Mouse (Mus musculus) CH12.LX (cell line): ENCODE data around the gene Pdia3.

Experiments
- CHD1 ChIP-seq: IDR thresholded peaks from 2 replicates; pipeline ENCODE4 v1.6.1; 2012; ENCODE audit warnings: low read depth, low read length, improper control_type of control experiment, inconsistent platforms
- CTCF ChIP-seq, 2 experiments: IDR thresholded peaks in 1 of 2; conservative IDR thresholded peaks in 1 of 2; 2 replicates each; pipeline ENCODE4 v1.5.1; 2011 to 2012; ENCODE audit warnings: low read depth in 2 of 2, low read length in 2 of 2, improper control_type of control experiment in 1 of 2, inconsistent platforms in 1 of 2, mild to moderate bottlenecking in 1 of 2, moderate library complexity in 1 of 2
- E2F4 ChIP-seq: IDR thresholded peaks from 2 replicates; pipeline ENCODE4 v1.6.1; 2011; ENCODE audit warnings: low read depth, low read length, improper control_type of control experiment; ENCODE audit not compliant: insufficient replicate concordance
- EP300 ChIP-seq: IDR thresholded peaks from 2 replicates; pipeline ENCODE4 v1.6.1; 2011; ENCODE audit warnings: low read length, improper control_type of control experiment
- GABPA ChIP-seq: IDR thresholded peaks from 2 replicates; pipeline ENCODE4 v1.6.1; 2012; ENCODE audit warnings: low read depth, low read length, improper control_type of control experiment, inconsistent platforms; ENCODE audit not compliant: insufficient replicate concordance
- HCFC1 ChIP-seq: IDR thresholded peaks from 2 replicates; pipeline ENCODE4 v1.6.1; 2012; ENCODE audit warnings: low read depth, mild to moderate bottlenecking, inconsistent platforms, low read length, improper control_type of control experiment
- MAFK ChIP-seq: IDR thresholded peaks from 2 replicates; pipeline ENCODE4 v1.6.1; 2011; ENCODE audit warnings: low read length, improper control_type of control experiment; ENCODE audit not compliant: insufficient replicate concordance
- MAX ChIP-seq: IDR thresholded peaks from 2 replicates; pipeline ENCODE4 v1.6.1; 2011; ENCODE audit warnings: low read length, improper control_type of control experiment
- POLR2A ChIP-seq: IDR thresholded peaks from 2 replicates; pipeline ENCODE4 v1.6.1; 2011; ENCODE audit warnings: low read depth, mild to moderate bottlenecking, improper control_type of control experiment, low read length
- SMC3 ChIP-seq: IDR thresholded peaks from 2 replicates; pipeline ENCODE4 v1.6.1; 2011; ENCODE audit warnings: low read depth, low read length, improper control_type of control experiment
- UBTF ChIP-seq: IDR thresholded peaks from 2 replicates; pipeline ENCODE4 v1.6.1; 2012; ENCODE audit warnings: low read depth, mild to moderate bottlenecking, inconsistent platforms, low read length, improper control_type of control experiment, moderate library complexity
- ZNF384 ChIP-seq: IDR thresholded peaks from 2 replicates; pipeline ENCODE4 v1.6.1; 2012; ENCODE audit warnings: low read depth, low read length, improper control_type of control experiment, inconsistent platforms

GRCm38 (mm10) chr2:121483576-121483975 is 70.0 kb downstream of the Pdia3 start:
- TF ChIP-seq SMC3 (no peak), POLR2A (no peak), GABPA (no peak), UBTF (no peak), EP300 (no peak), CTCF (conservative IDR thresholded peaks at IDR 0.05 in 1 of 2, IDR thresholded peaks at IDR 0.05 in 1 of 2; ENCODE audit: low read depth in 2 of 2, low read length in 2 of 2) (no peak), MAX (no peak), CHD1 (no peak), E2F4 (no peak), MAFK (no peak), ZNF384 (no peak), HCFC1 (no peak)
